Mouse (Mus musculus): ENCODE data around the gene Anks6.

GRCm38 (mm10) chr4:47046974-47047373, 10.3 kb downstream of the Anks6 start:
- TF ChIP-seq CTCF (IDR thresholded peaks at IDR 0.05; ENCODE audit: low read depth, low read length) (peak; percentile 47), POLR2A (IDR thresholded peaks at IDR 0.05; ENCODE audit: insufficient read depth, low read length) (no peak), EP300 (IDR thresholded peaks at IDR 0.05; ENCODE audit: insufficient read depth, low read depth, low read length) (no peak)
